Comparison of ENCODE assay signal across 10 mouse cellular contexts in the genomic region with DNA sequence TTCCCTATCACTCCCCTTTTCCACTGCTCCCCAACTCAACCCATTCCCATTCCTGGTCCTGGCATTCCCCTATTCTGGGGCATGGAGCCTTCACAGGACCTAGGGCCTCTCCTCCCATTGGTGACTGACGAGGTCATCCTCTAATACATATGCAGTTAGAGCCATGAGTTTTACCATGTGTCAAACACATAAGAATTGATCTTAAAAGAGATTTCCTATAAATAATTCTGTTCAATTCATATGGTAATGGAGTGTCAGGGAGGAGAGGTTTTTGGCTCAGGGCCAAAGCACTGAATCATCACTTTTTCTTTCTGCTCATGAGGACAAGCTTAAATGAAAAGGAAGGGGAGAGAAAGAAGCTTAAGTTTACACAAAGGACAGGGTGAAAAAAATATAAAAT. TPM values are rescaled to one million over a fixed set of nuclear protein-coding genes. Genes with fewer than 3 reads are reported as not detected.
A peak's percentile ranks its signal among the peaks of the same experiment; 100 is the strongest.
DNase-seq lines count a peak whose midpoint lies in the region; ATAC-seq and TF ChIP-seq lines count a peak whose summit lies in the region.
"Had no signal": no experiment of that assay in that cellular context is flagged by ENCODE, and none has a peak within 500 bp of the region (broad histone marks: within the 10 kb centered on the region; RNA-seq: fewer than 3 reads in every experiment).

No protein-coding gene starts in this region.

- H3K27me3 ChIP-seq in hindbrain, embryonic 11.5 days (ENCODE audit: control insufficient read depth, insufficient read depth, low read length), result no peaks in the 10 kb centered on the region
- no peaks in the 10 kb centered on the region for H3K27me3 ChIP-seq in hindbrain, embryonic 10.5 days (ENCODE audit: insufficient read depth, poor library complexity, severe bottlenecking)
- no peaks in the 10 kb centered on the region for H3K27me3 ChIP-seq in hindbrain, postnatal 0 days (ENCODE audit: insufficient read depth, low read length)

- H3K27ac ChIP-seq in hindbrain, embryonic 11.5 days (ENCODE audit: low read depth, low read length), result no peak overlapping the region
- no peak overlapping the region for H3K27ac ChIP-seq in hindbrain, embryonic 10.5 days
- H3K27ac ChIP-seq in hindbrain, postnatal 0 days, result no peak overlapping the region

- H3K9me3 ChIP-seq in hindbrain, embryonic 11.5 days (ENCODE audit: control insufficient read depth, low read length), result no peaks in the 10 kb centered on the region
- H3K9me3 ChIP-seq in hindbrain, embryonic 10.5 days, result no peaks in the 10 kb centered on the region
- H3K9me3 ChIP-seq in hindbrain, postnatal 0 days (ENCODE audit: low read length), result no peaks in the 10 kb centered on the region
- H3K9me3 ChIP-seq: G1E had no signal

- no peak for TF ChIP-seq CTCF in hindbrain, postnatal 0 days (IDR thresholded peaks at IDR 0.05; ENCODE audit: low read depth)

- no peak overlapping the region for H3K9ac ChIP-seq in hindbrain, embryonic 11.5 days (ENCODE audit: low read depth, low read length)
- no peak overlapping the region for H3K9ac ChIP-seq in hindbrain, postnatal 0 days (replicated peaks; ENCODE audit: low read length)

- H3K4me2 ChIP-seq in hindbrain, embryonic 11.5 days (replicated peaks; ENCODE audit: low read depth, low read length), result no peak overlapping the region
- H3K4me2 ChIP-seq in hindbrain, postnatal 0 days (ENCODE audit: low read depth, low read length), result no peak overlapping the region

- 33% methylated on average over 1 of the region's 1 CpGs for WGBS in hindbrain, embryonic 11.5 days
- 52% methylated on average over 1 of the region's 1 CpGs for whole genome bisulfite sequencing in hindbrain, embryonic 10.5 days
- WGBS in hindbrain, postnatal 0 days, result 22% methylated on average over 1 of the region's 1 CpGs

- peak; percentile 77 for ATAC-seq in hindbrain, embryonic 11.5 days (ENCODE audit: low FRiP score)
- ATAC-seq in hindbrain, postnatal 0 days, result no peak

- no peaks in the 10 kb centered on the region for H3K4me1 ChIP-seq in hindbrain, embryonic 11.5 days (replicated peaks; ENCODE audit: control insufficient read depth, insufficient read depth, low read length)
- H3K4me1 ChIP-seq in hindbrain, embryonic 10.5 days (replicated peaks), result peaks cover 10% of the 10 kb centered on the region
- peaks cover 3% of the 10 kb centered on the region; the same call in 1 of the 2 replicates for H3K4me1 ChIP-seq in hindbrain, postnatal 0 days (ENCODE audit: insufficient read depth, low read length)

- H3K4me3 ChIP-seq in hindbrain, embryonic 11.5 days (ENCODE audit: low read depth, low read length), result no peak overlapping the region
- no peak overlapping the region for H3K4me3 ChIP-seq in hindbrain, embryonic 10.5 days
- H3K4me3 ChIP-seq in hindbrain, postnatal 0 days (ENCODE audit: low read length), result no peak overlapping the region

- no peaks in the 10 kb centered on the region for H3K36me3 ChIP-seq in hindbrain, embryonic 11.5 days (ENCODE audit: control insufficient read depth, insufficient read depth, low read length)
- H3K36me3 ChIP-seq in hindbrain, embryonic 10.5 days, result no peaks in the 10 kb centered on the region
- no peaks in the 10 kb centered on the region for H3K36me3 ChIP-seq in hindbrain, postnatal 0 days (ENCODE audit: insufficient read depth, low read length)
- H3K36me3 ChIP-seq: G1E had no signal

- DNase-seq in hindbrain, embryonic 11.5 days (ENCODE audit: low spot score), result peak; percentile 48
- no peak for DNase-seq in hindbrain, embryonic 10.5 days (ENCODE audit: low spot score)
- peak; percentile 51 for DNase-seq in ES-CJ7 (ENCODE audit: low read depth, low spot score)
- peak; percentile 55 for DNase-seq in NIH3T3 (ENCODE audit: low read depth)
- peak; percentile 57 for DNase-seq in hindbrain, postnatal 0 days (ENCODE audit: low spot score)
- DNase-seq in thymus, postnatal 36 days, result no peak
- no peak for DNase-seq in natural killer cell, adult 2 months (ENCODE audit: low spot score in 2 of 2)
- DNase-seq: thymus, postnatal 14 days had no signal

RNA-seq across cellular contexts. Expression of gene Epdr1, which starts 7.4 kb away (rescaled TPM):
- polyA plus RNA-seq in hindbrain, embryonic 11.5 days (2014; fragmentation: Nextera tagmentation; extraction: Ambion mirVana), result 16.9 and 17.6 TPM in 2 replicates
- polyA plus RNA-seq in hindbrain, embryonic 10.5 days (2016; fragmentation: Nextera tagmentation; extraction: Ambion mirVana), result 15.7 and 16.0 TPM in 2 replicates
- total RNA-seq in hindbrain, postnatal 0 days (2014; rRNA removed), result 38.9 and 51.9 TPM in 2 replicates
- 40.3 and 42.4 TPM in 2 replicates for polyA plus RNA-seq in hindbrain, postnatal 0 days (2015; fragmentation: Nextera tagmentation; extraction: Ambion mirVana)
- polyA plus RNA-seq: G1E had no signal

RNA-seq across cellular contexts. Expression of gene Sfrp4, which starts 10.6 kb away (rescaled TPM):
- polyA plus RNA-seq in hindbrain, embryonic 11.5 days (2014; fragmentation: Nextera tagmentation; extraction: Ambion mirVana), result 1.1 TPM in 2 replicates
- polyA plus RNA-seq in hindbrain, embryonic 10.5 days (2016; fragmentation: Nextera tagmentation; extraction: Ambion mirVana), result 1.0 and 1.3 TPM in 2 replicates
- 3.7 and 3.8 TPM in 2 replicates for total RNA-seq in hindbrain, postnatal 0 days (2014; rRNA removed)
- polyA plus RNA-seq in hindbrain, postnatal 0 days (2015; fragmentation: Nextera tagmentation; extraction: Ambion mirVana), result 4.7 and 6.2 TPM in 2 replicates
- total RNA-seq: granulocyte monocyte progenitor cell, adult 5-6 weeks had no signal
- polyA plus RNA-seq: G1E had no signal

Comparison
In these comparisons a context has a peak if more than half of its experiments do, and no peak if none do; other contexts are left out.
1. DNase-seq: peak in hindbrain, embryonic 11.5 days (single experiment), ES-CJ7 (single experiment), NIH3T3 (single experiment) and hindbrain, postnatal 0 days (single experiment); none in hindbrain, embryonic 10.5 days (single experiment), thymus, postnatal 36 days (0 of 2) and natural killer cell, adult 2 months (0 of 2).